Mouse (Mus musculus): ENCODE data around the gene Slc39a5.
A peak's percentile ranks its signal among the peaks of the same experiment; 100 is the strongest.

The Slc39a5 gene

GRCm38 (mm10) chr10:128409692-128410559, 8.9 kb upstream of the Slc39a5 start:
- peak; percentile 99 for DNase-seq

DNA sequence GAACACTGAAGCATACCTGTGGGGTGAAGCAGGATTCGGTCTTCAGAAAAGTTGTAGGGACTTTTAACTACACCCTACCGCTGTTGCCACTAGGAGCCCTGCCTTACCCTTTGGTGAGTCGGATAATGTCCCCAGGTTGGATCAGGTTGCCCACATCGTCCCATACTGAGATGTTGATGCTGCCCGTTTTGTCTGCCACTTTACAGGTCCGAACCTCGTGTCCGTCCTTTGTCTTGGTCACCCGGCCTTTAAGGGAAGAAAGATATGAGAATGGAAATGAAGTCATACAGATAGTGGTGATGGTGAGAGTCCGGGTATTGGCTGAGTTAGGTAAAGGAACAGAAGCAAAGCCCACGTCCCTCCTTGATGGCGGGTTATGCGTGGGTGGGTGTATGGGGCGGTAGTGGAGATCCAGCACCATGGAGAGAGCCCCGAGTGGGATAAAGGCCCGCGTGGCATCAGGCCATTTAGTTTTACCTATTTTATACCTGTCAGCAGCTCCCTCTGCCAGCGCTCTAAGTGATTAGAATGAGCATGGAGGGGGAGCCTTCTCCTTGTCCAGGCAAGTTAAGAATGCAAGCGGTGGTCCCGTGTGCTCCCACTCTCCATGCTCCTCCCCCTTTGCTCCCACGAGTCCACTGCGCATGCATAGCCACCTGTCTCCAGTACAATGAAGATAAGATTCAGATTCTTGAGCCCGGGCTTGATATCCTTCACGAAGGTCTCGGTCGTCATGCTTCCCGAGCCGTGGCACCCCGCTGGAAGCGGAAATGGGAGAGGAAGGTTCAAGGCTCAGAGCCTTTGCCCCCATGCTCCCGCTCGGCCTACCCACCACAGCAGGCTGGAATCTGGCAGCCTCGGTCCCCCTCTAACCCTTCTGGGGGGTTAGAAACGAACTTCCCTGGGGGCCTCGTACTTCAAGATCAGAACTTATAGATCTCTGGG, 7.8 kb upstream of the Slc39a5 start:
- DNase-seq, result no peak

- DNase-seq, result no peak
Measured at GRCm38 (mm10) chr10:128403931-128404330, 2.9 kb upstream of the Slc39a5 start.

- DNase-seq, result no peak
Measured at GRCm38 (mm10) chr10:128401638-128402037, 609 bp upstream of the Slc39a5 start.

- peak; percentile 48 for DNase-seq
Measured at GRCm38 (mm10) chr10:128400338-128400737, 691 bp downstream of the Slc39a5 start.

GRCm38 (mm10) chr10:128397466-128397865, 3.6 kb downstream of the Slc39a5 start:
- no peak for DNase-seq

DNA sequence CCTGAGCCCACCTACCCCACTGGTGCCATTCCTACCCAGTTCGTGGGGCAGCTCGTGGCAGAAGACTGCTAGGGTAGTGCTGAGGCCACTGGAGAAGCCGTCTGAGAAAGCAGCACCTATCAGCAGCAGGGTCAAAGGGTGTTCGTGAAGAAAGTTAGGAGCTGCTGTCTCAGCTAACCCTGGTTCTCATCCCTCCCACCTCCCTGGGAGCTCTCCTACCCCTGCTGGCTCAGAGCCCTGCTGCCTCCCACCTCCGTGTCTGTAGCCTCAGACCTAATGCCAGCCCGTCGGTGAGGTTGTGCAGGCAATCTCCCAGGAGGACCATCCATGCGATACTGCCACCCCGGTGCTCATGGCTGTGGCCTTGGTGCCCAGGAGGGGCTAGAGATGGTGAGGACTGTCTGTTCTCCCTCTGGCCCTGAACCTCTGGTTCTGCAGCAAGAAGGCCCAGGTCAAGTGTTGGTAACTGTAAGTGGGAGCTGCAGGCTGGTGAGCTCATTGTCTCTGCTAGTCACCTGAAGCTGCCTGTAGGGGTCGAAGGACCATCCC, 4.2 kb downstream of the Slc39a5 start:
- DNase-seq, result peak; percentile 40

- no peak for DNase-seq
Measured at GRCm38 (mm10) chr10:128396017-128396673, 4.9 kb downstream of the Slc39a5 start.

GRCm38 (mm10) chr10:128391850-128392249, 9.2 kb downstream of the Slc39a5 start:
- DNase-seq, result no peak

DNA sequence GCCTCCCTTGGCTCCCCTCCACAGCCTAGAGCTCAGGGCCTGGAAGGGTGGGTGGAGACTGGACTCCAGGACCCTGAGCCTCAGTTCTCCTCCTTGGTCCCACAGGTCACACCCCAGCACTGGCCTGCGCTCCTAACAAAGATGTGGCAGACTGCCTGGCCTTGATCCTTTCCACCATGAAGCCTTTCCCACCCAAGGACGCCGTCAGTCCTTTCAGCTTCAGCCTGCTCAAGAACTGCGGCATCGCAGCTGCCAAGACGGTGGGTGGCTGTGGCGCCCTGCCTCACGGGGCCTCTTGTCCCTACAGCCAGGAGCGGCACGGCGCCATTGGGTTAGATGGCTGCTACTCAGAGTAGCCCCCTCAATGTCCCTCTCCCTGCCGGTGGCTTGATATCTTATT, 10.7 kb downstream of the Slc39a5 start:
- DNase-seq, result no peak

DNA sequence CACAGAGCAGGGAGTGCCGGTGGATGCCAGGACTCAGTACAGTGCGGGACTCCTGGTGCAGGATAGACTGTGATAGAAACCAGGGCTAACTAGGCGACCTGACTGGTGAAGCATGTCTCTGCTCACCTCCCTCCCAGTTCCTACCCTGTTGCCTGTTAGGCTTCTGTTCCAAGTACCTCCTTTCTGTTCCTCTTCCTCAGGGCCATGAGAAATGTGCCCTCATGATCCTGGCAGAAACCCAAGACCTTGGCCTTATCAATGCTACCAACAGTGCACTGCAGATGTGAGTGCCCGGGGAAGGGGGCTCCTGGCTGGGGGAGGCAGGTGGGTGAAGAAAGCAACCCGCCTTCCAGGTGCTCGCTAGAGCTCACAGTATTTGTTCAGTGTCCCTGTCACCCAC, 11.5 kb downstream of the Slc39a5 start:
- no peak for DNase-seq

GRCm38 (mm10) chr10:128388941-128389340, 12.1 kb downstream of the Slc39a5 start:
- no peak for DNase-seq

GRCm38 (mm10) chr10:128385902-128386301, 15.1 kb downstream of the Slc39a5 start:
- no peak for DNase-seq

GRCm38 (mm10) chr10:128382482-128382881, 18.5 kb downstream of the Slc39a5 start:
- DNase-seq, result no peak

DNA sequence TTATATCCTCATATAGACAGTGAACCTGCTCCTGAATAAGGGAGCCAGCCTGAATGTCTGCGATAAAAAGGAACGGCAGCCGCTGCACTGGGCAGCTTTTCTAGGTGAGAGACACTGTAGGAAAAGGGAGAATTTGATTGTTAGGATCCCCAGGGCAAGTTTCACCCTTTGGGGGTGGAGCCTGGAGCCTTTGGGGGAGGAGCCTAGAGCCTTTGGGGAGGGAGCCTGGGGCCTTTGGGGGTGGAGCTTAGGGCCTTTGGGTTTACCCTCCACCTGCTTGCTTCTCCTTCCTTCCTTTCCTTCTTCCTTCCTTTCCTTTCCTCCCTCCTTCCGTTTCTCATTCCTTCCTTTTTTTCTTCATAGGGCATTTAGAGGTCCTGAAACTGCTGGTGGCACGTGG, 20.5 kb downstream of the Slc39a5 start:
- peak; percentile 56 for DNase-seq

- no peak for DNase-seq
Measured at GRCm38 (mm10) chr10:128379260-128379659, 21.8 kb downstream of the Slc39a5 start.

- no peak for DNase-seq
Measured at GRCm38 (mm10) chr10:128378462-128378861, 22.6 kb downstream of the Slc39a5 start.

DNA sequence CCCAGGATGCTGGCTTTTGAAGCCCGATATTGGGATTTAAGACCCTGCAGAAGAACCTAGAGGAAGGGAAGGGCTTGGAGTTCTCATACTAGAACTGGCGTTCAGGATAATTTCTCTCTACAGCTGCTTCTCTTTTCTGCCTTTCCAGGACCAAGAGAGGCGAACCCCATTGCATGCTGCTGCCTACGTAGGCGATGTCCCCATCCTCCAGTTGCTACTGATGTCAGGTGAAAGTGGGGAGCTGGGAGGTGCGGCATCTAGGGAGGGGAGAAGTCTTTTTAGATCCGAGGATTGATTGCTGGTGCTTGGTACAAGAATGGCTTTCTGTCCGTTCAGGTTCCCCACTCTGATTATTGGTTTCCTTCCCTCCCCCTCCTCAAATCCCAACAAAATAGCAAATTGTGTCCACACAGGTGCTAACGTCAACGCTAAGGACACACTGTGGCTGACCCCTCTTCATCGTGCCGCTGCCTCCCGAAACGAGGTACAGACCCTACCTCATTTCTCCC, 23.0 kb downstream of the Slc39a5 start:
- no peak for DNase-seq

- no peak for DNase-seq
Measured at GRCm38 (mm10) chr10:128377222-128377939, 23.6 kb downstream of the Slc39a5 start.

DNA sequence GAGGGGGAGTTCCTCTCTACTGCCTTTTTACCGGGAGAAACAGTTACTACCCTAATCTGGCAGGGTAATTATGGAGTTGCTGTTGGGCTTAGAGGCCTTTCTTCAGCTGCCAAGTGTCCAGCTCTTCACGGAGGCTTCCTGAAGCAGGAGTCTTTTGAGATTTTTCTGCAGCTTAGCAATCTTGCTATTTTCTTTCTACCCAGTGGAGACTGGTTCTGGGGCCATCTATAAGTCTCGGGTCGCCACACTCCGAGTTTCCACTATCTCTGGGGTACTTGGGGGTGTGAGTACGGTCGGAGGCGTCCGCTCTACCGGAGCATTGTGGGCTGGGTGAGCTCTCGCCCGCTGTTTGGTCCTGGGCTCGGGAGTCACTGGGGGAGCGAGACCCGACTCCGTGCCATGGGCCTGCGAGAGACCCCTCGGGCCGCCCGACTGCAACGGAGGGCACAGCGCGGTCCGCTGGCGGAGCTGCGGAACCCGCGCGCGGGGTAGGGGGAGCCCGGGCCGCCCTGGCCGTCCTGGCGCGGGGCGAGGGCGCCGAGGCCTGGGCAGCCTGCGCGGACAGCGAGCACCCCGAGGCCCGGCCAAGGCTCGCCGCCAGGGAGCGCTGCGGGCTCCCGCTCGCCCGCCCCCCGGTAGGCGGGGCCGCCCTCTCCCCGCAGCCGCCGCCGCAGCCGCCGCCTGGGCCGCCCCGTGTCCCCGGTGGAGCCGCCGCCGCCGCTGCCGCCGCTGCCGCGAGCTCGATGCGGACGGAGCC, 24.4 kb downstream of the Slc39a5 start, which contains the start of gene Ankrd52:
Gene Ankrd52 (plus strand): TSS at position 661 of the 757 bp plus-strand sequence.
- peak; percentile 82 for DNase-seq

DNA sequence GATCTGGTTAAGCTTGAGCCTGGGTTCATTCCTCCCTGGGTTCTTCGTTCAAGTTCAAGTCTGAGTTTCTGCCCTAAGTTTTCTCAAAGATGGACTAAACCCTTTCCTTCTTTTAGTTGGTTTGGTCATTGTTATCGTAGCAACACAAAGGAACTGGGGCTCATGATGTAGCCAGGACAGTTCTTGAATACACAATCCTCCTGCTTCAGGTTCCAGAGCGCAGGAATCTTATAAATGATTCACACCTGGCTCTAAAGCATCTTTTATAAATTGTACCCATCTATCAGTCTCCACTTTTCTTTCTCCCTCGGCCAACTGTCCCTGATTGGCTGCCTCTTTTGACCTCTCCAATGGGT, 25.0 kb downstream of the Slc39a5 start:
- no peak for DNase-seq

Measured in kidney, adult 9 months (tissue).